Mouse (Mus musculus) embryonic facial prominence, embryonic 15.5 days (tissue): ENCODE data around the gene Gm47841. TPM values are rescaled to one million over a fixed set of nuclear protein-coding genes. Genes with fewer than 3 reads are reported as not detected.

ENCODE experiments used
- polyA plus RNA-seq: library from polyadenylated mRNA; unstranded; fragments of >200 nt; fragmentation: Nextera tagmentation; extraction: Ambion mirVana; gene quantifications from 2 replicates; pipeline ENCODE4 v1.2.1, GENCODE M21; 2015

Gene Gm47841
- polyA plus RNA-seq, 1 experiment from 2014 or later = not detected

Other genes with a start within 250 kb of the Gm47841 start
- gene Scn8a, start 177.5 kb downstream of the Gm47841 start, polyA plus RNA-seq = 4.3 and 5.5 TPM in 2 replicates
- gene Fignl2, start 31.2 kb upstream of the Gm47841 start, polyA plus RNA-seq = 0.19 and 0.21 TPM in 2 replicates
- gene Ankrd33, start 68.4 kb upstream of the Gm47841 start, polyA plus RNA-seq = not detected in 2 replicates
- 17.5 and 19.6 TPM in 2 replicates for gene Acvrl1, start 81.1 kb upstream of the Gm47841 start, polyA plus RNA-seq
- 10.5 and 11.4 TPM in 2 replicates for gene Acvr1b, start 126.7 kb upstream of the Gm47841 start, polyA plus RNA-seq
- 11.4 and 15.1 TPM in 2 replicates for gene Grasp, start 176.8 kb upstream of the Gm47841 start, polyA plus RNA-seq
- gene Nr4a1, start 206.9 kb upstream of the Gm47841 start, polyA plus RNA-seq = 16.0 and 16.4 TPM in 2 replicates
- gene Atg101, start 236.9 kb upstream of the Gm47841 start, polyA plus RNA-seq = 69.9 and 71.9 TPM in 2 replicates
- gene 6030408B16Rik, start 245.8 kb upstream of the Gm47841 start, polyA plus RNA-seq = 1.3 and 1.5 TPM in 2 replicates